Mouse (Mus musculus) heart, adult 2 months (tissue): ENCODE data around the gene Eps8.

Experiments used
- CTCF ChIP-seq: fragments of 200-600 bp; IDR thresholded peaks from 2 replicates; pipeline ENCODE4 v1.8.1; 2022; ENCODE audit warnings: antibody characterized with exemption, mild to moderate bottlenecking, moderate library complexity
- EP300 ChIP-seq: fragments of 200-500 bp; IDR thresholded peaks from 2 replicates; pipeline ENCODE4 v1.6.1; 2011; ENCODE audit warnings: low read depth, low read length, control low read depth; ENCODE audit not compliant: insufficient read depth

DNA sequence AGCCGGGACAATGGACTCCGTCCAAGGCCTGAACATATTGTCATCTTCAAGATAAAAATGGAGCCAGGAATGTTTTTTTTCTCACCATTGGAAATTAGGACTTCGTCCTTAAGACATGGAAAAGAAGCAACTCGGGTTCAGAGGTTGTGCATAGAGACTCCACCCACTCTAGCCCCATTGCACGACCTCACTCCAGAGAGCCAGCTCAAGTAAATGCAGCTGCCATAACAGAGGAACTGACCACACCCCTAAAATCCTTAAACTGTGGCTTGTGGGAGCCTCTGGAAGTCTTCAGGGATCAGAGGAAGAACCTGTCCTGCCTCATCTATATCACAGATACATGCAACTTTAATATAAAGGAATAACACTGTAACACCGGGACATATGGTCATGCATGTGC lies 155.9 kb downstream of the Eps8 start:
- no peak for TF ChIP-seq CTCF
- no peak for TF ChIP-seq EP300
